Mouse (Mus musculus) cerebellum, adult 2 months (tissue): ENCODE measurements around the gene Dync2li1. TPM values are rescaled to one million over a fixed set of nuclear protein-coding genes. Genes with fewer than 3 reads are reported as not detected.

ENCODE experiments used
- DNase-seq, 2 experiments: peaks; one replicate each; pipeline ENCODE4 v3.0.0; 2021
- H3K27ac ChIP-seq: fragments of 200-500 bp; 2 replicates; pipeline ENCODE4 v1.5.1; 2012; ENCODE audit warnings: low read length, control low read depth, inconsistent platforms; ENCODE audit not compliant: insufficient read depth
- H3K27me3 ChIP-seq: fragments of 200-500 bp; 2 replicates; pipeline ENCODE4 v1.6.1; 2012; ENCODE audit warnings: inconsistent platforms, mild to moderate bottlenecking, low read length, moderate library complexity; ENCODE audit not compliant: control insufficient read depth, insufficient read depth
- H3K4me1 ChIP-seq: fragments of 200-500 bp; 2 replicates; pipeline ENCODE4 v1.6.1; 2011; ENCODE audit warnings: low read length; ENCODE audit not compliant: control insufficient read depth, insufficient read depth
- H3K4me3 ChIP-seq: fragments of 200-500 bp; replicated peaks from 2 replicates; pipeline ENCODE3; 2011; ENCODE audit warnings: mild to moderate bottlenecking, low read depth, low read length, control low read depth; ENCODE audit not compliant: insufficient read depth
- CTCF ChIP-seq: fragments of 200-500 bp; IDR thresholded peaks from 2 replicates; pipeline ENCODE4 v1.5.1; 2011; ENCODE audit warnings: low read depth, mild to moderate bottlenecking, control low read depth, low read length, moderate library complexity, borderline replicate concordance; ENCODE audit not compliant: insufficient read depth
- POLR2A ChIP-seq: fragments of 200-500 bp; IDR thresholded peaks from 2 replicates; pipeline ENCODE4 v1.6.1; 2011; ENCODE audit warnings: low read length, control low read depth, borderline replicate concordance; ENCODE audit not compliant: insufficient read depth
- WGBS: fragments of 180-500 bp; shearing (Covaris S2); methylation state at CpG from one replicate; pipeline ENCODE4 v1.1.7; 2018; 5-methylcytosine and 5-hydroxymethylcytosine counted together
- polyA plus RNA-seq: library from polyadenylated mRNA; depleted of rRNA; stranded (reverse); fragments of >200 nt; gene quantifications from 2 replicates; pipeline ENCODE4 v1.2.3, GENCODE M21; 2012

Dync2li1 gene
- polyA plus RNA-seq, 1 experiment = 15.3 TPM

DNA sequence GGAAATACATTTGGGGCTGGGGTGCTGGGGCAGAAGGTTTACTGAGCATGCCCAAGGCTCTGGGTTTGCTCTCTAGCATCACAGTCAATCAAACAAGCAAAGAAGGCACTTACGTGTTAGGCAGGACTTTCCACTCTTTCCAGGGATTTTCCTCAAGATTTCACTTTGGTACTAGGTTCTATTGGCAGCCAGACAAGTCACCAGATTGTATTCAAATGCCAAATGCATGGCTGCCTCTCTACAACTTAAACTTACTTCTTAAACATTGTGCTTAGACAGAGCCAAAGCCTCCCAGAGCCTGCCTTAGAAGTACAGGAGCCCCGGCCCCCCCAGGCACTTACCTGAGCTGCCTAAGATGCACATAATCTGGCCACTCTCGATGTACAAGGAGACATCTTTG lies 55.4 kb downstream of the Dync2li1 start:
- WGBS = 63% methylated on average over 3 of the region's 3 CpGs
- no peak overlapping the region for H3K27ac ChIP-seq
- no peak overlapping the region for H3K4me3 ChIP-seq
- no peaks in the 10 kb centered on the region for H3K27me3 ChIP-seq
- no peak for DNase-seq
- no peaks in the 10 kb centered on the region for H3K4me1 ChIP-seq
- TF ChIP-seq POLR2A (no peak), CTCF (no peak)

DNA sequence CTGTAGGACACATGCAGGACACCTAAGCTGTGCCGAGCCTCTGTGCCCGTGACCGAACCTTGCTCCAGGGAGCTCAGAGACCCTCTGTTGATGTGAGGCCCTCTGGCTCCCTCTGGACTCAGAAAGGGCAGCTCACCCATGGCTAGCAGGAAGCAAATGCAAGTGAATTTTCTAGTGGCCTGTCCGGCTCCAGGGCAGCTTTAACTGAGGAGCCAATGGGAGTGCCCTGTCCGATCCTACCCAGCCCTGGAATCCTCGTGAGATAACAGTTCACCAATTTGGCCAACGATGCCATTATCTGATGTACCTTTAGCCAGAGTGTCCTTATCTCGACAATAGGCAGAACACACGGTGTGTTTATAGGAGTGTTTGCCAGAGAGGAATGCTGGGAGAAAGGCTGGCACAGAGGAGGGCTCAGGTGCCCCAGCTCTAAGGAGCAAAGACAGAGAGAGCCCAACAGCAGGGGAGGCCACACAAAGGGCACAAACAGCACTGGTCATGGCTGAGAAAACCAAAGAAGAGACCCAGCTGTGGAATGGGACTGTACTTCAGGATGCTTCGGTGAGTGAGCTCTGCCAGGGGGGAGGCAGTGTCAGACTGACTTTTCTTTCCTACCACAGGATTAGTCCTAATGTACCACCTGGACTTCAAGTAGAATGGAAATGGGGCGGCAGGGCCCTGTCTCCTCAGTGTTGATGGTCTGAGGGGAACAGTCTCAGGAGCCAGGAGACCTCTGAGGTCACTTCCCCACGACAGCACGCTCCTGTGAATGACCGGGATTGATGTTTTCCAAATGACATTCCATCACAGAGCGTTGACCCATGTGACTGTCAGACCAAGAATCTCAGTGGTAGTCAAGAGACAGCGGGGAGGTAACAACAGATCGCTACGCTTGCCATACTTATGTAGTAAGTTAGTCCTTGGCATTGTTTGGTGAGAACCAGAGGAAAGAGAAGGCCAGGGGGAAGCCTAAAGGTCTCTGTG lies 56.7 kb downstream of the Dync2li1 start, which contains the start of gene Abcg5:
Gene Abcg5 (minus strand): TSS at position 278 of the 984 bp plus-strand sequence.
- Histone ChIP-seq H3K4me3 (no peak within 1 kb of the TSS), H3K4me1 (no peaks in the 10 kb centered on the region), H3K27me3 (no peaks in the 10 kb centered on the region), H3K27ac (no peak within 1 kb of the TSS)
- TF ChIP-seq POLR2A (no peak), CTCF (no peak)
- no peak for DNase-seq
- WGBS = 71% methylated on average over 18 of the region's 18 CpGs

DNA sequence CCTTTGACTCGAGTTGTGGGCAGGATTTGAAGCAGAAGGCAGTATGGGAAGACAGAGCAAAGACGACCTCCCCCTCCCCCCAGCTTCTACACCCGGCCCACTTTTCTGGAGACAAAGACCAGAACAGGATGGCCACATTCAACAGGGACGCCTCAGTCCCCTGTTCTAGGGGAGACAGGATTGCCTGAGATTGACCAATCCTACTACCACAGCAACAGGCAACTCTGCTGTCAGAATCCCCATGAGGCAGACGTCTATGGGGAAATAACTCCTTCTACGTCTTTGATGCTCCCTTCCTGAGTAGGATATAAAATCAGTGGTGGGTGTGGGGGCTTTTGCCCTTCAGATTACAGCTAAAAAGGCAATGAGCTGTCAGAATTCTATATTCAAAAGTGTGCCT lies 58.0 kb downstream of the Dync2li1 start:
- Histone ChIP-seq H3K4me1 (no peaks in the 10 kb centered on the region), H3K27me3 (no peaks in the 10 kb centered on the region), H3K4me3 (no peak overlapping the region), H3K27ac (no peak overlapping the region)
- no peak for TF ChIP-seq CTCF
- no peak for TF ChIP-seq POLR2A
- WGBS = 55% methylated on average over 6 of the region's 6 CpGs
- DNase-seq = no peak

DNA sequence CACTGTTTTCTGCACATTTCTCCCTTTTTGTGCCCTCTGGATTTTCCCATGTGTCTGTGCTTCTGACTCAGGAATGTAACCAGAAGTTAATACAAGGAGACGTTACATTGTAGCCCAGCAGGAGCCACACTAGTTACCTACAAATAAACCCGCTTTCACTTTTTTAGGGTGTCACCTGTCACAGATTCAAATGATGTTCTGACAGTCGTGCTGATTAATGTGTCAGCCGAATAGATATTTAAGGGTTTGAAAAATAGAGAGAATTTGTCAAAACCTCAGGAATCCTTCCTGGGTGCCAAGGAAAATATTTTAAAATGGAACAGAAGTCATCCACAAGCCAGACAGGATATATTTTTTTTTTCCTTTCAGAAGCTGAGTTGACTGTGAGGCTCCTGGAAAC lies 59.0 kb downstream of the Dync2li1 start:
- H3K27ac ChIP-seq = no peak overlapping the region
- no peak overlapping the region for H3K4me3 ChIP-seq
- WGBS = 80% methylated on average over 4 of the region's 4 CpGs
- H3K27me3 ChIP-seq = no peaks in the 10 kb centered on the region
- no peaks in the 10 kb centered on the region for H3K4me1 ChIP-seq
- no peak for DNase-seq
- TF ChIP-seq POLR2A = no peak
- TF ChIP-seq CTCF = no peak

GRCm38 (mm10) chr17:84687994-84688393 lies 61.7 kb downstream of the Dync2li1 start:
- Histone ChIP-seq H3K4me1 (no peaks in the 10 kb centered on the region), H3K4me3 (no peak overlapping the region), H3K27ac (no peak overlapping the region), H3K27me3 (no peaks in the 10 kb centered on the region)
- no peak for DNase-seq
- WGBS = 72% methylated on average over 5 of the region's 5 CpGs
- no peak for TF ChIP-seq CTCF
- TF ChIP-seq POLR2A = no peak

GRCm38 (mm10) chr17:84688834-84689233 lies 62.5 kb downstream of the Dync2li1 start:
- Histone ChIP-seq H3K4me1 (no peaks in the 10 kb centered on the region), H3K27me3 (no peaks in the 10 kb centered on the region), H3K4me3 (no peak overlapping the region), H3K27ac (no peak overlapping the region)
- no peak for DNase-seq
- TF ChIP-seq POLR2A (no peak), CTCF (no peak)
- 86% methylated on average over 11 of the region's 11 CpGs for WGBS

- no peaks in the 10 kb centered on the region for H3K4me1 ChIP-seq
- 85% methylated on average over 5 of the region's 5 CpGs for WGBS
Observed at GRCm38 (mm10) chr17:84689316-84689715, 63.0 kb downstream of the Dync2li1 start.

GRCm38 (mm10) chr17:84690111-84690510 lies 63.8 kb downstream of the Dync2li1 start:
- DNase-seq = no peak
- Histone ChIP-seq H3K4me3 (no peak overlapping the region), H3K4me1 (no peaks in the 10 kb centered on the region), H3K27me3 (no peaks in the 10 kb centered on the region), H3K27ac (no peak overlapping the region)
- 51% methylated on average over 5 of the region's 5 CpGs for WGBS
- TF ChIP-seq CTCF = no peak
- no peak for TF ChIP-seq POLR2A

More at GRCm38 (mm10) chr17:84689316-84689715, 63.0 kb downstream of the Dync2li1 start:
- Histone ChIP-seq H3K4me3 (no peak overlapping the region), H3K27ac (no peak overlapping the region), H3K27me3 (no peaks in the 10 kb centered on the region)
- no peak for TF ChIP-seq POLR2A
- TF ChIP-seq CTCF = no peak
- no peak for DNase-seq
